Mouse (Mus musculus): ENCODE data around the gene Spz1.
"Not testable (repeated sequence)": the region's sequence is repeated elsewhere in the genome, so short reads cannot be mapped to it uniquely, and the experiment has no call there.

Spz1 gene

GRCm38 (mm10) chr13:92576072-92576471 is at the start of gene Spz1:
Gene Spz1 (minus strand): TSS chr13:92576172.
- DNase-seq (ENCODE audit: extremely low spot score, low read depth, low spot score) = no peak

GRCm38 (mm10) chr13:92616459-92616858 is 40.5 kb upstream of the Spz1 start:
- no peak for DNase-seq (ENCODE audit: extremely low spot score, low read depth, low spot score)

GRCm38 (mm10) chr13:92615201-92615600 is 39.2 kb upstream of the Spz1 start:
- no peak for DNase-seq (ENCODE audit: extremely low spot score, low read depth, low spot score)

- DNase-seq (ENCODE audit: extremely low spot score, low read depth, low spot score) = no peak
Measured at GRCm38 (mm10) chr13:92613094-92613493, 37.1 kb upstream of the Spz1 start.

- DNase-seq (ENCODE audit: extremely low spot score, low read depth, low spot score) = no peak
Measured at GRCm38 (mm10) chr13:92611917-92612316, 35.9 kb upstream of the Spz1 start.

- DNase-seq (ENCODE audit: extremely low spot score, low read depth, low spot score) = no peak
Measured at GRCm38 (mm10) chr13:92611254-92611784, 35.3 kb upstream of the Spz1 start.

- DNase-seq (ENCODE audit: extremely low spot score, low read depth, low spot score) = no peak
Measured at GRCm38 (mm10) chr13:92610311-92611221, 34.6 kb upstream of the Spz1 start, which contains the start of gene Serinc5. Gene Serinc5 (plus strand): TSS chr13:92611091.

- no peak for DNase-seq (ENCODE audit: extremely low spot score, low read depth, low spot score)
Measured at GRCm38 (mm10) chr13:92609486-92610310, 33.7 kb upstream of the Spz1 start.

GRCm38 (mm10) chr13:92605306-92605705 is 29.3 kb upstream of the Spz1 start:
- DNase-seq (ENCODE audit: extremely low spot score, low read depth, low spot score) = not testable (repeated sequence)

GRCm38 (mm10) chr13:92595424-92595823 is 19.5 kb upstream of the Spz1 start:
- DNase-seq (ENCODE audit: extremely low spot score, low read depth, low spot score) = no peak

- no peak for DNase-seq (ENCODE audit: extremely low spot score, low read depth, low spot score)
Measured at GRCm38 (mm10) chr13:92594907-92595306, 18.9 kb upstream of the Spz1 start.

GRCm38 (mm10) chr13:92594481-92594880 is 18.5 kb upstream of the Spz1 start:
- DNase-seq (ENCODE audit: extremely low spot score, low read depth, low spot score) = no peak

- DNase-seq (ENCODE audit: extremely low spot score, low read depth, low spot score) = no peak
Measured at GRCm38 (mm10) chr13:92593731-92594396, 17.9 kb upstream of the Spz1 start.

GRCm38 (mm10) chr13:92592786-92593635 is 17.0 kb upstream of the Spz1 start:
- no peak for DNase-seq (ENCODE audit: extremely low spot score, low read depth, low spot score)

GRCm38 (mm10) chr13:92592268-92592785 is 16.4 kb upstream of the Spz1 start:
- DNase-seq (ENCODE audit: extremely low spot score, low read depth, low spot score) = no peak

GRCm38 (mm10) chr13:92591225-92591624 is 15.3 kb upstream of the Spz1 start:
- no peak for DNase-seq (ENCODE audit: extremely low spot score, low read depth, low spot score)

GRCm38 (mm10) chr13:92589255-92589654 is 13.3 kb upstream of the Spz1 start:
- no peak for DNase-seq (ENCODE audit: extremely low spot score, low read depth, low spot score)

- DNase-seq (ENCODE audit: extremely low spot score, low read depth, low spot score) = no peak
Measured at GRCm38 (mm10) chr13:92588704-92589103, 12.7 kb upstream of the Spz1 start.

GRCm38 (mm10) chr13:92584094-92584717 is 8.2 kb upstream of the Spz1 start:
- DNase-seq (ENCODE audit: extremely low spot score, low read depth, low spot score) = no peak

All from hindlimb bud, embryonic 11.5 days (tissue).